Mouse (Mus musculus) myocyte (in vitro differentiated cells): Measurements from ENCODE around the gene Ppp3ca. TPM values are rescaled to one million over a fixed set of nuclear protein-coding genes. Genes with fewer than 3 reads are reported as not detected.

ENCODE experiments used
- H3K27me3 ChIP-seq: one replicate; pipeline ENCODE4 v1.6.1; 2011; ENCODE audit not compliant: control insufficient read depth, insufficient read depth, insufficient read length
- H3K36me3 ChIP-seq: one replicate; pipeline ENCODE4 v1.6.1; 2011; ENCODE audit not compliant: control insufficient read depth, insufficient read depth
- H3K4me2 ChIP-seq: one replicate; pipeline ENCODE4 v1.6.1; 2011; ENCODE audit warnings: low read depth, control low read depth
- H3K4me3 ChIP-seq: one replicate; pipeline ENCODE4 v1.5.1; 2011; ENCODE audit warnings: mild to moderate bottlenecking, control low read depth, moderate library complexity
- H3K79me2 ChIP-seq: one replicate; pipeline ENCODE4 v1.6.1; 2011; ENCODE audit not compliant: control insufficient read depth, insufficient read depth
- H3ac ChIP-seq: one replicate; pipeline ENCODE4 v1.6.1; 2011; ENCODE audit not compliant: control insufficient read depth, insufficient read length
- CEBPB ChIP-seq: IDR thresholded peaks from 2 replicates; pipeline ENCODE4 v1.6.1; 2011; ENCODE audit warnings: mild to moderate bottlenecking, moderate library complexity; ENCODE audit not compliant: poor library complexity, insufficient read depth, severe bottlenecking
- E2F4 ChIP-seq: IDR thresholded peaks from one replicate; pipeline ENCODE4 v1.6.1; 2011; ENCODE audit warnings: mild to moderate bottlenecking, control low read depth, moderate library complexity; ENCODE audit not compliant: insufficient read depth
- MAX ChIP-seq: IDR thresholded peaks from one replicate; pipeline ENCODE4 v1.6.1; 2011; ENCODE audit warnings: low read depth, mild to moderate bottlenecking, control low read depth
- MYOD1 ChIP-seq, 3 experiments: IDR thresholded peaks; one replicate each; pipeline ENCODE4 v1.6.1; 2011; ENCODE audit warnings: control low read depth in 2 of 3, low read depth in 2 of 3, mild to moderate bottlenecking in 2 of 3, moderate library complexity in 1 of 3; ENCODE audit not compliant: insufficient read length in 2 of 3, control insufficient read depth in 1 of 3
- MYOG ChIP-seq, 3 experiments: IDR thresholded peaks; one replicate each; pipeline ENCODE4 v1.6.1; 2011; ENCODE audit warnings: control low read depth in 2 of 3, low read depth in 2 of 3, mild to moderate bottlenecking in 2 of 3; ENCODE audit not compliant: insufficient read length in 2 of 3, control insufficient read depth in 1 of 3, insufficient read depth in 1 of 3
- POLR2A ChIP-seq: IDR thresholded peaks from one replicate; pipeline ENCODE4 v1.6.1; 2011; ENCODE audit warnings: low read depth, mild to moderate bottlenecking, control low read depth, moderate library complexity; ENCODE audit not compliant: insufficient read length
- POLR2AphosphoS2 ChIP-seq: IDR thresholded peaks from one replicate; pipeline ENCODE4 v1.6.1; 2011; ENCODE audit warnings: low read depth, control low read depth; ENCODE audit not compliant: insufficient read length
- REST ChIP-seq: IDR thresholded peaks from one replicate; pipeline ENCODE4 v1.6.1; 2011; ENCODE audit warnings: mild to moderate bottlenecking, control low read depth, moderate library complexity; ENCODE audit not compliant: insufficient read depth, insufficient read length
- SRF ChIP-seq: IDR thresholded peaks from one replicate; pipeline ENCODE4 v1.6.1; 2011; ENCODE audit warnings: low read depth; ENCODE audit not compliant: control insufficient read depth, insufficient read length
- TCF12 ChIP-seq: IDR thresholded peaks from one replicate; pipeline ENCODE4 v1.6.1; 2011; ENCODE audit warnings: mild to moderate bottlenecking, control low read depth; ENCODE audit not compliant: poor library complexity, insufficient read depth, severe bottlenecking
- TCF3 ChIP-seq: IDR thresholded peaks from one replicate; pipeline ENCODE4 v1.6.1; 2011; ENCODE audit warnings: low read depth, control low read depth; ENCODE audit not compliant: insufficient read length
- USF1 ChIP-seq: IDR thresholded peaks from one replicate; pipeline ENCODE4 v1.6.1; 2011; ENCODE audit warnings: low read depth, mild to moderate bottlenecking, control low read depth, moderate library complexity
- polyA plus RNA-seq: library from polyadenylated mRNA; unstranded; fragments of >200 nt; fragmentation: generic; extraction: Trizol; gene quantifications from one replicate; pipeline ENCODE4 v1.2.1, GENCODE M21; 2012; ENCODE audit warnings: missing spikeins

The Ppp3ca gene
- polyA plus RNA-seq, 1 experiment, result 34.0 TPM

DNA sequence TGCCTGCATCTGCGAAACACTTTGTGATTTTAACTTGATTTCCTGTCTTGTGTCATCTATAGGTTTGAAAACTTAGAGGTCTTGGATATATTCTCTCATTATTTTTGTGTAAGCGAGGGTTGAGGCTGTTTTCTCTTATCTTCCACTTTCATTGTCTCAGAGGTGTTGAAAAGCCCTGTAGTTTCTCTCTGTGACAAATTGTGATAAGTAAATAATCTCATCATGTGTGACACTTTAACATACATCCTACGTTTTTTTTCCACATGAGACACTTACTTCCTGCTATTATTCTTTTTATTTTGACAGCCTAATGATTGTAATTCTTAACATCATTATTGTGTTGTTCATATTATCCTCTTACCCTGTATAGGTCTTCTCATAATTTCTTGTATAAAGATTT is 140.3 kb downstream of the Ppp3ca start:
- no peak overlapping the region for H3ac ChIP-seq
- TF ChIP-seq CEBPB (no peak), MYOG (IDR thresholded peaks at IDR 0.05; ENCODE audit: control insufficient read depth in 1 of 3, insufficient read depth in 1 of 3, insufficient read length in 2 of 3, low read depth in 2 of 3) (no peak), POLR2AphosphoS2 (no peak)
- no peaks in the 10 kb centered on the region for H3K27me3 ChIP-seq

DNA sequence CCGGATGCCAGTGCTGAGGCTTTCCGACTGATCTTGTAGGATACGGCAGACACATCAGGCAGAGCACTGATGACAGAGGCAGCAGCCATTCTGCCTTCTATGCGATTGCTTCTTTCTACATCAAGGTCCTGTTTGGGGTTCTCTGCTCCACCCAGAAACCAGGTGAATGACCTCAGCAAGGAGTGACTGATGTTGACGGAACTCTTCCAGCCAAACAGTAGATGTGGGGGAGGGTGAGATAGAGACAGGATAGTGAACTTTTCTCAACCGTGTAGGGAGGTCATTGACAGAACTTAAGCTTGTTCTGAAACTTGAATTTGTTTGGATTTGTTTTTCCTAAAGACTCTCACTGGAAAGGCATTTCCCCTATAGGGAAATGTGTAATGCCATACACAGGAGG is 142.2 kb downstream of the Ppp3ca start:
- no peak overlapping the region for H3K4me2 ChIP-seq
- H3K36me3 ChIP-seq, result no peaks in the 10 kb centered on the region
- TF ChIP-seq SRF (no peak), TCF12 (no peak), MYOD1 (IDR thresholded peaks at IDR 0.05; ENCODE audit: control insufficient read depth in 1 of 3, insufficient read length in 2 of 3, low read depth in 2 of 3) (no peak), POLR2AphosphoS2 (no peak), E2F4 (no peak), REST (no peak)
- H3ac ChIP-seq, result no peak overlapping the region
- no peaks in the 10 kb centered on the region for H3K27me3 ChIP-seq
- H3K79me2 ChIP-seq, result peaks cover 12% of the 10 kb centered on the region
- H3K4me3 ChIP-seq, result no peak overlapping the region

More for the DNA sequence above, 140.3 kb downstream of the Ppp3ca start:
- no peaks in the 10 kb centered on the region for H3K36me3 ChIP-seq
- no peak overlapping the region for H3K4me3 ChIP-seq
- peaks cover 14% of the 10 kb centered on the region for H3K79me2 ChIP-seq
- H3K4me2 ChIP-seq, result no peak overlapping the region

DNA sequence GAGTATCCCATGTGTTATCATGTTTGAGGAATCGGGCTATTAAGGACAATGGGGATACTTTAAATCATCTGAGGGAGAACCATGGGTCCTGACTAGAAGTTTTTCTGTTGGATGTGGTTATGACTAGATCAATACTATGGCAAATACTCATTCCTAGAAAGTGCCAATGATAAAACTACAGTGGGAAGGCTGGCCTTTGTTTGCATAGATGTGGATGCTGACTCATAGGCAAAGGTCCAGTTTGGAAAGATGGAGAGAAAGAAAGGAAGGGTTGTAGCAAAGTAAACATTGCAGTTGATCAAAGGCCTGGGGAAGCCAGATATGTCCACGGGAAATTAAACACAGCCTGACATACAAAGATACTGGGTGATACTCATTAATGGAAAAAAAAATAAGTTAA is 142.9 kb downstream of the Ppp3ca start:
- TF ChIP-seq SRF (no peak), E2F4 (no peak)
- peaks cover 8% of the 10 kb centered on the region for H3K79me2 ChIP-seq
- H3K27me3 ChIP-seq, result no peaks in the 10 kb centered on the region
- H3ac ChIP-seq, result no peak overlapping the region
- H3K4me2 ChIP-seq, result no peak overlapping the region
- H3K4me3 ChIP-seq, result no peak overlapping the region
- H3K36me3 ChIP-seq, result no peaks in the 10 kb centered on the region

DNA sequence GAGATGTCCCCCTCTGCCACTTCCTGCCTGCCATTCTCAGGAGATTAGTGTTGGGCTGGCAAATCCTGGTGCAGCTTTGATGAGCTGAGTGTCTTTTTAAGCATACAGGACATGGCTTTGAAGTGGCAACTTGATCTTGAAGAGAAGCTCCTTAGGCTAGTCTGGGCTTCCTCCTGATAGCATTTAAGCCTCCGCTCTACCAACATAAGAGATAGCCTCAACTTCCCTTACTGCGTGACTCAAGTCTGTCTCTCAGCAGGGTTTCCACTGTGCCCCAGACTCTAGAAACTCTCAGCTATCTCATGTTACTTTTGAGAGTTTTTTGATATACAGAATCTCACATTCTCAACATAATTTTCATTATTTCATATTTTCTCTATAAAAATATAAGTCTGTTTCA is 144.0 kb downstream of the Ppp3ca start:
- TF ChIP-seq POLR2A, result no peak
- no peak for TF ChIP-seq SRF
- TF ChIP-seq MYOG (IDR thresholded peaks at IDR 0.05; ENCODE audit: control insufficient read depth in 1 of 3, insufficient read depth in 1 of 3, insufficient read length in 2 of 3, low read depth in 2 of 3), result no peak
- no peak for TF ChIP-seq MYOD1 (IDR thresholded peaks at IDR 0.05; ENCODE audit: control insufficient read depth in 1 of 3, insufficient read length in 2 of 3, low read depth in 2 of 3)
- no peak for TF ChIP-seq MAX
- no peak for TF ChIP-seq E2F4
- TF ChIP-seq CEBPB, result no peak
- no peak for TF ChIP-seq USF1
- TF ChIP-seq TCF12, result no peak
- TF ChIP-seq POLR2AphosphoS2, result no peak
- no peak for TF ChIP-seq TCF3
- no peak overlapping the region for H3K4me2 ChIP-seq
- no peak overlapping the region for H3ac ChIP-seq
- H3K36me3 ChIP-seq, result no peaks in the 10 kb centered on the region
- H3K27me3 ChIP-seq, result no peaks in the 10 kb centered on the region
- no peak overlapping the region for H3K4me3 ChIP-seq
- peaks cover 8% of the 10 kb centered on the region for H3K79me2 ChIP-seq

DNA sequence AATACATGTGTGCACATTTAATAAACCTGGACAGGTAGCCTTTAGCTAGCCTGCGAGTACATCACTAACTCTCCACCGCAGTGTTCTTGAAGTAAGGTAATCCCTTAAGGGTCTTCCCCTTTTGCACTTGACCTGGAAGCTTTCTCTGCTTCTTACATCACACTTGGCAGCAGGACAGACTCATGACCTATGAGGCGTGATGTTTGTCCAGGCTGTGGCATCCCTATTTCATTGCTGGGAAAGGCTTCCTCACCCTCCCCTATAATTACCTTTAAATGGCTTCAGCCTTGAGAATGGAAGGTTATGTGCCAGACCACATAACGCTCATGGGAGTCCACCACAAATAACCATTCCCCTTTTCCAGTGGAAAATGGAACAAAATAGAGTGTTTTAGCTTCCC is 145.0 kb downstream of the Ppp3ca start:
- Histone ChIP-seq H3K4me2 (no peak overlapping the region), H3K4me3 (no peak overlapping the region), H3ac (no peak overlapping the region), H3K36me3 (no peaks in the 10 kb centered on the region), H3K79me2 (peaks cover 8% of the 10 kb centered on the region), H3K27me3 (no peaks in the 10 kb centered on the region)
- TF ChIP-seq POLR2AphosphoS2, result no peak
- TF ChIP-seq MYOD1 (IDR thresholded peaks at IDR 0.05; ENCODE audit: control insufficient read depth in 1 of 3, insufficient read length in 2 of 3, low read depth in 2 of 3), result no peak
- TF ChIP-seq TCF3, result no peak

DNA sequence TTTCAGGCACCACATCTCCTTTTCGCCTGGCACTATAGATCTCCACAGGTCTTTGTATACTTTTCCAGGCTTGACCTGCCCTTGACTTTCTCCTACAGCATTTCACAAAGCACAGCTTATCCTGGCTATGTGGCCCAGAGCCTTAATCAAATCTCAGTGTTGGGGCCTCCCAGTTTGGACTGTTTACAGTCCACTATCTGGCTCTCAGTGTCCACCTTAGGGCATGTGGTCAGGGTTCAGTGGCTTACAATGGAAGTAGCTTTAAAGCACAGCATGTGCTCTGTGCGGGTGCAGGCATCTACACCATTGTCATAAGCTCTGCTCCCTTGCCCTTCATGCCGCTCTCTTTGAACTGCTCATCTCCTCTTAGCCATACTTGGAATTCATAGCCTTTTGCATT is 146.4 kb downstream of the Ppp3ca start:
- Histone ChIP-seq H3K79me2 (peaks cover 8% of the 10 kb centered on the region), H3ac (no peak overlapping the region), H3K36me3 (no peaks in the 10 kb centered on the region), H3K27me3 (no peaks in the 10 kb centered on the region), H3K4me3 (no peak overlapping the region), H3K4me2 (no peak overlapping the region)
- TF ChIP-seq TCF12 (no peak), TCF3 (no peak), MYOG (IDR thresholded peaks at IDR 0.05; ENCODE audit: control insufficient read depth in 1 of 3, insufficient read depth in 1 of 3, insufficient read length in 2 of 3, low read depth in 2 of 3) (no peak), MAX (no peak), USF1 (no peak)
